Mouse (Mus musculus): ENCODE measurements at regions not wholly inside any gene's neighbourhood (a gene's known extent, or its start where the extent isn't known, plus 50 kb on each side); places are given as distances from the start of the nearest gene placed in this dataset.

- TF ChIP-seq CTCF (IDR thresholded peaks at IDR 0.05; ENCODE audit: extremely low read depth, insufficient read length, insufficient replicate concordance, low read depth, low read length) (no peak), POLR2A (IDR thresholded peaks at IDR 0.05; ENCODE audit: low read depth, low read length) (no peak)
Observed at GRCm38 (mm10) chr4:152615155-152615554, 137.5 kb upstream of the Kcnab2 start.
